Mouse (Mus musculus) mouse trophoblast stem cell (cell line): ENCODE data around the gene 4930568D16Rik.

Source experiments
- in situ Hi-C, 2 experiments: fragments of 300-500 bp; cut with MseI, MboI; formaldehyde crosslinking; loops; 2 replicates in 1 of 2; 3 replicates in 1 of 2; pipeline ENCODE4 v1.15.1; 2025

4930568D16Rik gene

GRCm38 (mm10) chr2:35342605-35343004 lies 24.9 kb downstream of the 4930568D16Rik start:
- in situ Hi-C loops = no loop called here

- in situ Hi-C loops = no loop called here
Measured at GRCm38 (mm10) chr2:35338707-35339106, 28.8 kb downstream of the 4930568D16Rik start.

DNA sequence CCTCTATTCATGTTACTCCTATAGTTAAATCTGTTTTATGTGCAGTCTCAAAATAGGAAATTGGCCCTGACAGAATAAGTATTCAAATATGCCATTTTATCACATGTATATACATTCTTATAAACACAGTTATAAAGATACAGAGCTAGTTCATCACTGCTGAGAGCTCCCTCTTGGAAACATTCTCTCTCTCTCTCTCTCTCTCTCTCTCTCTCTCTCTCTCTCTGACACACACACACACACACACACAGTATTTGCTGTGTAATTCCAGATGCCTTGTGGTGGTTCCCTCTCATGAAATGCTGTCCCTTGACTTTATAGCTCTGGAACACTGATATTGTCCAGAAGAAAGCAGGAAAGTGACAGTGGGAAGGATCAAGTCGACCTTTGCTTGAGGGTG lies 29.5 kb downstream of the 4930568D16Rik start:
- in situ Hi-C loops = no loop called here

GRCm38 (mm10) chr2:35337419-35337818 lies 30.1 kb downstream of the 4930568D16Rik start:
- in situ Hi-C loops = no loop called here

DNA sequence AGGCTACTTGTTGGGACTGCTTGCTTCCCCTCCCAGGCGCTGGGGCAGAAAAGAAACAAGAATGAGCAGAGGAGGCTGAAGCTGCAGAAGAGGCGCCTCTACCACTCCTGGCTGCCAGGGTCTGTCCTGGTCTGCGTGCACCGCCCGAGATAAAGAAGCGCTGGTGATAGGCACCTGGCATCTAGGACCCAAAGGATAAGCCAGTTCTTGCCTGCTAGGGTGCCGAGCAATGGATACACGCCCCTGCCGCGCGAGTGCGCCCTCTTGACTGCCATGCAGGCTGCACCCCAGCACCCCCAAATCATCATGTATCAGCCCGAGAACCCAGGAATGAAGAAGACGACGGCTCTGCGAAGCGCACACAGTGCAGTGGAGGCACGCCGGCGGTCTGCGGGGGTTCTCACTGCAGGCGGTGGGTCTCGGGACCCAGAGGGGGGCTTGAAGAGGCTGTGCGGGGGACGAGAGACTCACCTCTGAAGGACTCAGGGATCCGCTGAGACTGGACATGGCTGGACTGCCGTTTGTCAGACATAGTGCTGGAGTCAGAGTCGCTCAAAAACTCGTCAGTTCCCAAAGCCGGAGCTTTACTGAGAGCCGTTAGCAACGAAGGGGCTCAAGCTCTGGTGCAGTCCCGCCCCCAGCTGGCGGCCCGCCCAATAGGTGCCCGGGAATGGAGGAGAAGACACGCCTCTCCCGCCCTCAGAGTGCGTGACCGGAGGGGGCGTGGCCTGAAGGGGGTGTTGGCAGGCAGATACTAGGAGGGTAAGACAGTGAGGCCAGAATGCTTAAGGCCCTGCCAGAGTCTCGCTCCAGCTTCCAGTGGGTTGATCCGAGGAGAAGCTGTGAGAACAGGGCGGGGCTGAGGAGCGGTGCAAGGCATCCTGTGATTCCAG lies 30.9 kb downstream of the 4930568D16Rik start, which contains the start of gene Stom:
Gene Stom (minus strand): TSS at position 589 of the 893 bp plus-strand sequence.
- in situ Hi-C loops = no loop called here

- in situ Hi-C loops = no loop called here
Measured at GRCm38 (mm10) chr2:35335620-35336019, 31.9 kb downstream of the 4930568D16Rik start.

- in situ Hi-C loops = no loop called here
Measured at GRCm38 (mm10) chr2:35333670-35334069, 33.9 kb downstream of the 4930568D16Rik start.

- in situ Hi-C loops = no loop called here
Measured at GRCm38 (mm10) chr2:35331205-35331604, 36.3 kb downstream of the 4930568D16Rik start.

GRCm38 (mm10) chr2:35329061-35329460 lies 38.5 kb downstream of the 4930568D16Rik start:
- in situ Hi-C loops = no loop called here

GRCm38 (mm10) chr2:35328064-35328792 lies 39.3 kb downstream of the 4930568D16Rik start:
- in situ Hi-C loops = no loop called here

DNA sequence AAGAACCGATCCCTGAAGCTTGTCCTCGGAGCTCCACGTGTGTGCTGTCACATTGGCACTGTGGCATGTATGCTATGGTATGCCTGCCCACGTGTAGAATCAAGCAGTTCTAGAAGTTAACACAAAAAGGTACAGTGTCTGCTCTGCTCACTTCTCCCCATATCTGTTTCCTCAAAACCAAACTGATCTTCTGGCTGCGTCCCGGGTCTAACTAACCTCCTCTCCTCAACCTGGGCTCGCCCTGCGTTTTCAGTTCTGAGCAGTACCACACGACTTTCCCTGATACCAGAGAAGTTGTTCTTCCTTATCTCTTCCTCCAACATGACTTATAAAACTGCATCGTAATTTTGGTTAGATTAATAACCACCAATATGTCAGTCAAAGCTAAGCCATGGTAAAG lies 39.9 kb downstream of the 4930568D16Rik start:
- in situ Hi-C loops = no loop called here

- in situ Hi-C loops = no loop called here
Measured at GRCm38 (mm10) chr2:35326931-35327330, 40.6 kb downstream of the 4930568D16Rik start.

GRCm38 (mm10) chr2:35325930-35326329 lies 41.6 kb downstream of the 4930568D16Rik start:
- in situ Hi-C loops = no loop called here

- in situ Hi-C loops = no loop called here
Measured at GRCm38 (mm10) chr2:35322404-35323164, 44.9 kb downstream of the 4930568D16Rik start.

- in situ Hi-C loops = no loop called here
Measured at GRCm38 (mm10) chr2:35320399-35320798, 47.1 kb downstream of the 4930568D16Rik start.

- in situ Hi-C loops = no loop called here
Measured at GRCm38 (mm10) chr2:35318405-35318804, 49.1 kb downstream of the 4930568D16Rik start.

- in situ Hi-C loops = no loop called here
Measured at GRCm38 (mm10) chr2:35317604-35318003, 49.9 kb downstream of the 4930568D16Rik start.

GRCm38 (mm10) chr2:35314300-35314699 lies 53.2 kb downstream of the 4930568D16Rik start:
- in situ Hi-C loops = no loop called here

- in situ Hi-C loops = no loop called here
Measured at GRCm38 (mm10) chr2:35309906-35310493, 57.5 kb downstream of the 4930568D16Rik start.

DNA sequence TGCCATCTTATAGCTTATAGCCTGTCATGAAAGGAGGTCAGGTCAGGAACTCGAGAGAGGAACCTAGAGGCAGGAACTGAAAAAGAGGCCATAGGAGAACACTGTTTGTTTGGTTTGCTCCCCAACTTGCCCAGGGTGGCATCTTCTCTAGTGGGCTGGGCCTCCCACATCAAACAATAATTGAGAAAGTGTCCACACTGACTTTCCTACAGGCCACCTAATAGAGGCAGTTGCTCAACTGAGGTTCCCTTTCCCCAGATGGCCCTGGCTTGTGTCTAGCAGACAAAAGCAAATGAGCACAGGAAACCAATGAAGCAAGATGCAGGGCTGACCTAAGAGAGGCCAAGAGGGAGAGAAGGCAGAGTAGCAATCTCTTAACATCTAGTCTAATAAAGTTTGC lies 59.4 kb downstream of the 4930568D16Rik start:
- in situ Hi-C loops = no loop called here
